Mouse (Mus musculus) cortical plate, adult 2 months (tissue): Measurements from ENCODE around the gene Fbxo42.

Source experiments
- CTCF ChIP-seq: fragments of 200-500 bp; IDR thresholded peaks from 2 replicates; pipeline ENCODE4 v1.5.1; 2011; ENCODE audit warnings: mild to moderate bottlenecking, control low read depth, low read length; ENCODE audit not compliant: insufficient read depth; ENCODE audit errors: extremely low read depth
- POLR2A ChIP-seq: fragments of 200-500 bp; IDR thresholded peaks from 2 replicates; pipeline ENCODE4 v1.6.1; 2011; ENCODE audit warnings: mild to moderate bottlenecking, low read length, control low read depth; ENCODE audit not compliant: insufficient read depth; ENCODE audit errors: extremely low read depth

DNA sequence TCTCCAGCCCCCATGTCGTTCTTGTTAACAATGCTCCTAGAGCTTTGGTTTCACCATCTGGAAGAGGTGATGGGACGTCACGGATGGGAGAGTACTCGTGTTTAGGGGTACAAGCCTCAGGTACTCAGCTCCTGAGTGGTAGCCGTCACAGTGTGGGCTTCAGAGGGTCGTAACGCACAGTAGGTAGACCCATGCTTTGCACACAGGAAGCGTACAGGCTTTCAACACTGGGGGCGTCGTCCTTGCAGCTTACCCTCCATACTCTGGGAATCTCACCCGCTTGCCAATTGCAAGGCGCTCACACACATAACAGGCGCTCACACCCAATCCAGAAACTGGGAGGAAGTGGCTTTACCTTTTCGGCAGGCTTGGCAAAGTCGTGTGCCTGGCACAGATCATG, 94.1 kb downstream of the Fbxo42 start:
- TF ChIP-seq CTCF (no peak), POLR2A (no peak)
